Mouse (Mus musculus) heart, postnatal 0 days (tissue): ENCODE data around the gene Olfr156. TPM values are rescaled to one million over a fixed set of nuclear protein-coding genes. Genes with fewer than 3 reads are reported as not detected.

Experiments
- ATAC-seq: fragments of 200-750 bp; cut with Nextera tagmentation; 2 replicates; pipeline ENCODE4 v1.8.0; 2017; ENCODE audit warnings: low read depth, moderate number of reproducible peaks, moderate library complexity; ENCODE audit not compliant: insufficient read depth
- DNase-seq: peaks from one replicate; pipeline ENCODE4 v3.0.0-alpha.2; 2016; ENCODE audit warnings: low spot score
- H3K27ac ChIP-seq: fragments of 300-500 bp; sonication (generic); 2 replicates; pipeline ENCODE4 v1.5.1; 2014; ENCODE audit warnings: low read depth, mild to moderate bottlenecking
- H3K27me3 ChIP-seq: fragments of 300-500 bp; sonication (generic); 2 replicates; pipeline ENCODE4 v1.6.1; 2014; ENCODE audit warnings: low read length, mixed read lengths; ENCODE audit not compliant: control insufficient read depth, insufficient read depth
- H3K36me3 ChIP-seq: fragments of 300-500 bp; sonication (generic); replicated peaks from 2 replicates; pipeline ENCODE4 v1.6.1; 2014; ENCODE audit warnings: low read length, mixed read lengths; ENCODE audit not compliant: control insufficient read depth, insufficient read depth
- H3K4me1 ChIP-seq: fragments of 300-500 bp; sonication (generic); 2 replicates; pipeline ENCODE4 v1.6.1; 2014; ENCODE audit warnings: antibody characterized with exemption; ENCODE audit not compliant: control insufficient read depth, insufficient read depth
- H3K4me2 ChIP-seq: fragments of 300-500 bp; sonication (generic); 2 replicates; pipeline ENCODE4 v1.6.1; 2014; ENCODE audit warnings: low read depth, mild to moderate bottlenecking, low read length, moderate library complexity
- H3K4me3 ChIP-seq: fragments of 300-500 bp; sonication (generic); 2 replicates; pipeline ENCODE4 v1.5.1; 2014; ENCODE audit warnings: low read depth, low read length
- H3K9ac ChIP-seq: fragments of 300-500 bp; sonication (generic); replicated peaks from 2 replicates; pipeline ENCODE4 v1.6.1; 2014; ENCODE audit warnings: low read depth, low read length, mixed read lengths
- H3K9me3 ChIP-seq: fragments of 300-500 bp; sonication (generic); replicated peaks from 2 replicates; pipeline ENCODE4 v1.6.1; 2016; ENCODE audit warnings: low read length; ENCODE audit not compliant: control insufficient read depth
- CTCF ChIP-seq: IDR thresholded peaks from 2 replicates; pipeline ENCODE4 v1.5.1; 2016; ENCODE audit warnings: antibody characterized with exemption, control low read depth, low read depth
- EP300 ChIP-seq: IDR thresholded peaks from 2 replicates; pipeline ENCODE4 v1.6.1; 2016; ENCODE audit warnings: antibody characterized with exemption, low read depth
- WGBS: fragments of 180-500 bp; shearing (Covaris S2); extraction: QIAGEN DNeasy Blood & Tissue Kit; methylation state at CpG from one replicate; pipeline ENCODE4 v1.1.7; 2014; 5-methylcytosine and 5-hydroxymethylcytosine counted together
- polyA plus RNA-seq: library from polyadenylated mRNA; unstranded; fragments of >200 nt; fragmentation: Nextera tagmentation; extraction: Ambion mirVana; gene quantifications from 2 replicates; pipeline ENCODE4 v1.2.1, GENCODE M21; 2015
- total RNA-seq: library from RNA; depleted of rRNA; stranded (reverse); fragments of >200 nt; gene quantifications from 2 replicates; pipeline ENCODE4 v1.2.3, GENCODE M21; 2014; ENCODE audit warnings: low replicate concordance; rRNA removed

Gene Olfr156
- total and polyA plus RNA-seq, 2 experiments from 2014 or later = not detected

DNA sequence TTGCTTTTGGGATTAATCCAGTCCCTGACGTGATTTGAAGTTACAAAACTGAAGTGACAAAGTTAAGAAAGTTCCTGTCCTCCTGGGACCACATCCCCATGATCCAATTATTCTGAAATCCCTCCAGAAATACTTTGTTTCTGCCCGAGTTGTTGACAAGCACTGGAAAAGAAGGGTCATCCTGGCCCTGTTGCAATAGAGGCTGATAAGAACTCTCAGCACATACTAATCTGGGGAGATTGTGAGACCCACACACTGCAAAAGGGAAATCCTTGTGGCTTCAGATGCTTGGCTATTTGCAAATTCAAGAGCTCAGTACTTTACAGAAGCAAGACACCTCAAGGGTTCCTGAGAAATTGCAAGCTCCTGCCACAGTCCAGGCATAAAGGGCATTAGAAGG is 51.4 kb downstream of the Olfr156 start:
- DNase-seq = no peak
- no peak overlapping the region for H3K9ac ChIP-seq
- no peak overlapping the region for H3K27ac ChIP-seq
- H3K36me3 ChIP-seq = no peaks in the 10 kb centered on the region
- 8% methylated on average over 2 of the region's 2 CpGs for WGBS
- no peak for ATAC-seq
- H3K27me3 ChIP-seq = no peaks in the 10 kb centered on the region
- TF ChIP-seq EP300 (no peak), CTCF (no peak)
- no peaks in the 10 kb centered on the region for H3K4me1 ChIP-seq
- H3K4me3 ChIP-seq = no peak overlapping the region
- 0 out of 2 replicates have a peak, but pooled peaks cover 4% of the 10 kb centered on the region for H3K9me3 ChIP-seq
- H3K4me2 ChIP-seq = no peak overlapping the region

DNA sequence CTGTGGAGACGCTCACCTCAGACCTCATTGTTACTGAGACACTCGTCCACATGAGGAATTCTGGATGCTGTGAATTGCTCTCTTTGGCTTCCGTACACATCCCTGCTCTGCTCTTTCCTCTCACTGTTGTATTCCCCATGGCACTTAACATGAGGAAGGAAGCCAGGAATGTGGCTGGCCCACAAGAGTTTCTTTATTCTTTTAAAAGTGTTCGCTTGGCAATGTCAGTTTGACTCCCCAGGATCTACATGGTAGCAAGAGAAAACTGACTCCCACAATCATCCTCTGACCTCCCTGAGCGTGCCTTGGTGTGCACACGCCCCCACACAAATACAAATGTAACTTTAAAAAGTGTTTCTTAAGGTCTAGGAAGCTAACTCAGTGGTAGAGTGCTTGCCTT is 52.1 kb downstream of the Olfr156 start:
- Histone ChIP-seq H3K4me2 (no peak overlapping the region), H3K36me3 (no peaks in the 10 kb centered on the region), H3K4me1 (no peaks in the 10 kb centered on the region), H3K27ac (no peak overlapping the region), H3K27me3 (no peaks in the 10 kb centered on the region), H3K9ac (no peak overlapping the region), H3K9me3 (0 out of 2 replicates have a peak, but pooled peaks cover 4% of the 10 kb centered on the region), H3K4me3 (no peak overlapping the region)
- WGBS = 29% methylated on average over 6 of the region's 6 CpGs
- ATAC-seq (no peak), DNase-seq (no peak)
- TF ChIP-seq CTCF (no peak), EP300 (no peak)

DNA sequence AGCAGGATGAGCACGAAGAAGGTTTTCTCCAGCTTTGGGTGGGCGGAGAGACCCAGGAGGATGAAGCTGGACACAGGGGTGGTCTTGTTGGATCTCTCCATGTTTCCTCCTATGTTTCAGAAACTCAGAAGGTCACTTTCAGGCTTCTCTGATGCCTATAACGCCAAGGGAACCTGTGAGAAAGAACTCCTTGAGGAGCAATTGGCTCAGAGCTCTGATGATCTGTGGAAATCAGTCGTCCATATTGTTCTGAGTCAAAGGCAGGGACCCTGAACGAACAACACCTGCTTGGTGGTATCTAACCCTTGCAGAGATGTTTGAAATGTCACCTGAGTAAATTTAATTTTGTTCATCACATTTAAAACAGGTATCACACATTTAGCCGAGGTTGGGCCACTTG is 52.8 kb downstream of the Olfr156 start, which contains the start of gene Olfr159:
Gene Olfr159 (minus strand): TSS at position 101 of the 400 bp plus-strand sequence.
- Histone ChIP-seq H3K9me3 (0 out of 2 replicates have a peak, but pooled peaks cover 4% of the 10 kb centered on the region), H3K27me3 (no peaks in the 10 kb centered on the region), H3K4me1 (no peaks in the 10 kb centered on the region), H3K9ac (no peak within 1 kb of the TSS), H3K4me3 (no peak within 1 kb of the TSS), H3K4me2 (no peak within 1 kb of the TSS), H3K36me3 (no peaks in the 10 kb centered on the region), H3K27ac (no peak within 1 kb of the TSS)
- no peak for DNase-seq
- WGBS = 76% methylated on average over 6 of the region's 6 CpGs
- no peak for ATAC-seq
- TF ChIP-seq CTCF (no peak), EP300 (no peak)

Other genes starting within 250 kb of the Olfr156 start
- gene Rgp1, start 245.2 kb downstream of the Olfr156 start, total RNA-seq = 12.4 and 21.1 TPM in 2 replicates
- gene Rgp1, start 245.2 kb downstream of the Olfr156 start, polyA plus RNA-seq = 10.8 and 10.9 TPM in 2 replicates
- gene Gba2, start 245.0 kb downstream of the Olfr156 start, total RNA-seq = 11.0 and 16.7 TPM in 2 replicates
- 14.0 TPM in 2 replicates for gene Gba2, start 245.0 kb downstream of the Olfr156 start, polyA plus RNA-seq
- not detected in 2 replicates for gene Msmp, start 239.4 kb downstream of the Olfr156 start, total RNA-seq
- gene Msmp, start 239.4 kb downstream of the Olfr156 start, polyA plus RNA-seq = 1.2 TPM in 1 of 2 replicates, not detected in the other
- gene Npr2, start 192.0 kb downstream of the Olfr156 start, total RNA-seq = 17.7 and 23.1 TPM in 2 replicates
- gene Npr2, start 192.0 kb downstream of the Olfr156 start, polyA plus RNA-seq = 6.6 and 6.9 TPM in 2 replicates
- gene Spag8, start 170.3 kb downstream of the Olfr156 start, total RNA-seq = not detected in 2 replicates
- 0.44 and 0.62 TPM in 2 replicates for gene Spag8, start 170.3 kb downstream of the Olfr156 start, polyA plus RNA-seq
- 358 and 378 TPM in 2 replicates for gene Hint2, start 167.4 kb downstream of the Olfr156 start, total RNA-seq
- gene Hint2, start 167.4 kb downstream of the Olfr156 start, polyA plus RNA-seq = 322 and 361 TPM in 2 replicates
- 9.6 and 24.9 TPM in 2 replicates for gene Tmem8b, start 154.9 kb downstream of the Olfr156 start, total RNA-seq
- 4.5 and 4.9 TPM in 2 replicates for gene Tmem8b, start 154.9 kb downstream of the Olfr156 start, polyA plus RNA-seq
- gene Fam221b, start 154.8 kb downstream of the Olfr156 start, total RNA-seq = not detected in 2 replicates
- 3.6 and 4.0 TPM in 2 replicates for gene Fam221b, start 154.8 kb downstream of the Olfr156 start, polyA plus RNA-seq
- gene Olfr70, start 123.1 kb downstream of the Olfr156 start, total RNA-seq = 0.15 TPM in 1 of 2 replicates, not detected in the other
- gene Olfr70, start 123.1 kb downstream of the Olfr156 start, polyA plus RNA-seq = not detected in 2 replicates
- gene Olfr71, start 113.6 kb downstream of the Olfr156 start, total RNA-seq = not detected in 2 replicates
- gene Olfr71, start 113.6 kb downstream of the Olfr156 start, polyA plus RNA-seq = not detected in 2 replicates
- 8.2 and 9.5 TPM in 2 replicates for gene Hrct1, start 96.7 kb downstream of the Olfr156 start, total RNA-seq
- gene Hrct1, start 96.7 kb downstream of the Olfr156 start, polyA plus RNA-seq = 4.5 and 4.9 TPM in 2 replicates
- 1.6 and 6.3 TPM in 2 replicates for gene Spaar, start 93.9 kb downstream of the Olfr156 start, total RNA-seq
- gene Spaar, start 93.9 kb downstream of the Olfr156 start, polyA plus RNA-seq = 1.1 and 1.3 TPM in 2 replicates
- not detected in 2 replicates for gene Olfr159, start 52.9 kb downstream of the Olfr156 start, total RNA-seq
- gene Olfr159, start 52.9 kb downstream of the Olfr156 start, polyA plus RNA-seq = not detected in 2 replicates
- not detected in 2 replicates for gene Olfr157, start 16.3 kb upstream of the Olfr156 start, total RNA-seq
- gene Olfr157, start 16.3 kb upstream of the Olfr156 start, polyA plus RNA-seq = not detected in 2 replicates
- not detected in 2 replicates for gene Olfr155, start 27.7 kb upstream of the Olfr156 start, total RNA-seq
- not detected in 2 replicates for gene Olfr155, start 27.7 kb upstream of the Olfr156 start, polyA plus RNA-seq
- gene Reck, start 51.6 kb upstream of the Olfr156 start, total RNA-seq = 5.6 TPM in 2 replicates
- gene Reck, start 51.6 kb upstream of the Olfr156 start, polyA plus RNA-seq = 4.0 and 4.1 TPM in 2 replicates
- 35.8 and 39.2 TPM in 2 replicates for gene Glipr2, start 133.5 kb upstream of the Olfr156 start, total RNA-seq
- gene Glipr2, start 133.5 kb upstream of the Olfr156 start, polyA plus RNA-seq = 27.3 and 28.4 TPM in 2 replicates
- gene Ccin, start 159.6 kb upstream of the Olfr156 start, total RNA-seq = not detected in 2 replicates
- gene Ccin, start 159.6 kb upstream of the Olfr156 start, polyA plus RNA-seq = not detected in 2 replicates
- gene Clta, start 180.6 kb upstream of the Olfr156 start, total RNA-seq = 128 and 168 TPM in 2 replicates
- gene Clta, start 180.6 kb upstream of the Olfr156 start, polyA plus RNA-seq = 106 and 112 TPM in 2 replicates